Mouse (Mus musculus): ENCODE data around the gene Gm8237.
"Not testable (repeated sequence)": the region's sequence is repeated elsewhere in the genome, so short reads cannot be mapped to it uniquely, and the experiment has no call there.

The Gm8237 gene

DNA sequence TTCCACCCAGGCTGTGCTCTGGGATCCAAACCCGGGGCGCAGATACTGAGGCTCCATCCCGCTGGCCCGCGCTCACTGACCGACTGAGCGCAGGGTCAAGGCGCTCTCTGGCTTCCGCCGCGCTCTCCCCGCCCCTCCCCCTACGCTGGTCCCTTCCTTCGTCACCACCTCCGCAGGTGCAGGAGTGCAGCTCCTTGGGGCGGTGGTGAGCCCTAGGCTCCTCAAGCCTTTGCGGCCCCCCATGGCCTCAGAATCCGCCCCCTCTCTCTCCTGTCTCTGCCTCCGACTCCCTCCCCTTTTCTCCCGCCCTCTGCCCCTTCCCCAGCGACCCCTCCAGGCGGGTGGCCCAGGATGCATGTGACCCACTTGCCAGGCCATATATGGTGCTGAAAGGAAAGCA lies at the start of gene Gm8237:
Gm8237 (minus strand) TSS at position 142 of the 400 bp plus-strand sequence.
- DNase-seq = peak; percentile 16 to 18

DNA sequence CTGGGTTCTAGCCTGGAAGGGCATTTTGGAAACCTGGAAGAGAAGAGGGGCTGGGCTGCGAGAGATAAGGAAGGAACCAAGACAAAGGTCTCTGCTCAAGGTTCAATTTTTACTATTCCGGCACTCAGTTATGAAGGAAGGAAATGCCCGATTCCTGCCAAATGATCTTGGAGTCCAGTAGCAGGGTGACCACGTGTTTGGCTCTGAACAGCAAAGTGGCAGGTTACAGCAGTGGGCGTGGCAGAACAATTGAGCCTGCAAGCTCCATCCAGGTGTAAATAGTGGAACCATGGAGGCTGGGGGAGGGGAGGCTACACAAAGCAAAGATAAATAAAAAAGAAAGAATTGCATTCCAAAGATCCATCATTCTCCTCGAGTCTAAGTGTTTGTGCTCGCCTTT lies 43.1 kb upstream of the Gm8237 start:
- DNase-seq = not testable (repeated sequence)

DNA sequence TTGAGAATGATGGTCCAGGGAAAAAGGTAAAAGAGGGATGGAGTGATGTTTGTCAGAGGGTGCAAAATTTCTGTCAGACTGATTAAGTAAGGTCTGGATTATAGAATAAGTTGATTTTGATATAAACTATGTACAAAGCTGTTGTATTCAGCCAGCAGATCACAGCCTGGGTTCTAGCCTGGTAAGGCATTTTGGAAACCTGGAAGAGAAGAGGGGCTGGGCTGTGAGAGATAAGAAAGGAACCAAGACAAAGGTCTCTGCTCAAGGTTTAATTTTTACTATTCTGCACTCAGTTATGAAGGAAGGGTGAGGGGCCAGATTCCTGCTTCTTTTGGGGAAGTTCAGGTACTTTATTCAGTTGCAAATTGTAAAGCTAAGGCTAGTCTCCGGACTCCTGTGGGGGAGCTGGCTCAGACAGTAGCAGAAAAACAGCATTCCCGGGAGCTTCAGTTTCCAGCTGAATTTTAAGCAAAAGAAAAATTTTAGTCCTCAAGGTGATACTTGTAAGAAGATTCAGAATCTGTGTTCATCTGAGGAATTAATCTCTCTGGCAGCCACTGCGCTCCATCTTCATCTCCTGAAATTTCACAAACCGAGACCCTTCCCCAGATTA lies 38.3 kb upstream of the Gm8237 start:
- DNase-seq = not testable (repeated sequence)

DNA sequence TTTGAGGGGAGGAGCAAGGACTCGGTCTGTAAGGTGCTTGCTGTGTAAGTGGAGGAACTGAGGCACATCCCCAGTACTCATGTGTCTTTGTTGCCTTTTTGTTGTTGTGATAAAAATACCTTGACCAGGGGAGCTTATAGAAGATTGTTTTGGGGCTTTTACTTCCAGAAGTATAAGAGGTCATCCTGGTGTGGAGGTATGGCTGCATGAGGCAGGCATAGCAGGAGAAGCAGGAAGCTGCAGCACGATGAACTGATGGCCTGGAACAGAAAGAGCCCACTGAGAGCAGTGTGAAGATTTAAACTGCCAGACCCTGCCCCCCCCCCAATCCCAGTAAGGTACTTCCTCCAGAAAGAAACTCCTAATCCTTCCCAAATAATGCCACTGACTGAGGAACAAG lies 33.5 kb upstream of the Gm8237 start:
- not testable (repeated sequence) for DNase-seq

DNA sequence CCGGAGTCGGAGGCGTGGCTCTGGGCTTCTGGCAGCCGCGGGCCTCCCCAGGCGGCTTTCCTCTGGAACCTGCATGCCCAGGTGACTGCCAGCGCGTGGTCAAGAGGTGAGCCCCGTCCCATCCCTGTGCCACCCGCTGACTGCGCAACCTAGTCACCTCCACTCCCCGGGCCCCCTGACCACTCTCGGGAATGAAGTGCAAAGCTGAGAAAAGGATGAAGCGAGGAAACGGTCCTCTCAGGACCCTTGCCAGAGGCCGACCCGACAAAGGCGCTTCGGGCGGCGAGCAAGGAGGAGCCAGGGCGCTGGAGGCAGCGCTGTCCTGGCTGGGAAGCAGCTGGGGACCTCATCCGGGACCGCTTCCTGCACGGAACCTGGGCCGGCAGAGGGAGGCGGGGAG lies 391 bp downstream of the Gm8237 start:
- DNase-seq = peak; percentile 3 to 4

DNA sequence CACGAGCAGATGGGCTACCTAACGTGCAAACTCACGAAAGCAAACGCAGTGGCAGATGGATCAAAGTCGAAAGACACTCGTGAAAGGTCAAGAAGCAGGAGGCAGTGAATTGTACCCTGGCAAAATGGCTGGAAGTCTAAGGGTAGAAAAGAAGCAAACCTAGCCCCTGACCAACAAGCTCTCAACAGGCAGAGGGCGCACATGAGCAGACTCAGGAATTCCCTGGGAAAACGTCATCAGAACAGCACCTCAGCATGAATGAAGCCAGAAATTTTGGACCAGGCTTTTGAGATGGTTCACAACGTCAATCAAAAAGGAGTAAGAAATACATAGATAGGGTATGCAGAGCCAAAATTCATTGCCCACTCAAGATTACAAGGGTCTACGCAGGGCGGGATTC lies 1.0 kb downstream of the Gm8237 start:
- DNase-seq = peak; percentile 55 to 59

- peak in 1 of 2 experiments; percentile 0 for DNase-seq
Observed at GRCm38 (mm10) chr14:5855911-5856310, 24.3 kb downstream of the Gm8237 start.

- not testable (repeated sequence) for DNase-seq
Observed at GRCm38 (mm10) chr14:5830229-5830628, 50.0 kb downstream of the Gm8237 start, which contains the start of gene Gm3424. Gene Gm3424 (minus strand): TSS chr14:5830329.

DNA sequence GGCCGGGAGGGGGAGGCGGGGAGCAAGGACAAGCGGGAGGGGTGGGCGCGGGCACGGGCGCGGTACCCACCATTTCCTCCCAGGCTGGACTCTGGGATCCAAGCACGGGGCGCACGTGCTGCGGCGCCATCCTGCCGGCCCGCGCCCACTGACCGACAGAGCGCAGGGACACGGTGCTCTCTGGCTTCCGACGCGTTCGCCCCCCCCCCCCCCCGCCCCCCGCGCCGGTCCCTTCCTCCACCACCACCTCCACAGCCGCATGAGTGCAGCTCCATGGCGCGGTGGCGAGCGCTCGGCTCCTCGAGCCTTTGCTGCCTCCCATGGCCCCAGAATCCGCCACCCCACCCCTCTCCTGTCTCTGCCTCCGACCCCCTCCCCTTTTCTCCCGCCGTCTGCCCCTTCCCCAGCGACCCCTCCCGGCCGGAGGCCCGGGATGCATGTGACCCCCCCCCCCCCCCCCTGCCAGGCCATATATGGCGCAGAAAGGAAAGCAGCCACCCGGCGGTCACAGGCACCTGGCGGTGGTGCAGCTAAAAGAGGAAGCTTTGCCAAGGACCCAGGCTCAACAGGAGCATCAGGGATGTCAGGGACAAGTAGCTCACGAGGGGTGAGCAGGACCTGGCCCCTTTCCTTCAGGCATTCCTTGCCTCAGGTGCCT lies 67.4 kb downstream of the Gm8237 start:
- DNase-seq = not testable (repeated sequence)

All from kidney, postnatal 4 days (tissue).